Mouse (Mus musculus): ENCODE data around the gene Ptprn2.

GRCm38 (mm10) chr12:117149176-117149575 lies 663.7 kb downstream of the Ptprn2 start:
- TF ChIP-seq POLR2A (IDR thresholded peaks at IDR 0.05; ENCODE audit: control insufficient read depth, low read depth, low read length) (no peak), CTCF (IDR thresholded peaks at IDR 0.05; ENCODE audit: control insufficient read depth, insufficient read depth, insufficient replicate concordance, low read depth, low read length) (no peak)
